Mouse (Mus musculus) heart, postnatal 0 days (tissue): Measurements from ENCODE around the gene Zfp984. TPM values are rescaled to one million over a fixed set of nuclear protein-coding genes. Genes with fewer than 3 reads are reported as not detected.
A peak's percentile ranks its signal among the peaks of the same experiment; 100 is the strongest.
"Not testable (repeated sequence)": the region's sequence is repeated elsewhere in the genome, so short reads cannot be mapped to it uniquely, and the experiment has no call there.

ENCODE experiments used
- ATAC-seq: fragments of 200-750 bp; cut with Nextera tagmentation; 2 replicates; pipeline ENCODE4 v1.8.0; 2017; ENCODE audit warnings: low read depth, moderate number of reproducible peaks, moderate library complexity; ENCODE audit not compliant: insufficient read depth
- DNase-seq: peaks from one replicate; pipeline ENCODE4 v3.0.0-alpha.2; 2016; ENCODE audit warnings: low spot score
- H3K27ac ChIP-seq: fragments of 300-500 bp; sonication (generic); 2 replicates; pipeline ENCODE4 v1.5.1; 2014; ENCODE audit warnings: low read depth, mild to moderate bottlenecking
- H3K27me3 ChIP-seq: fragments of 300-500 bp; sonication (generic); 2 replicates; pipeline ENCODE4 v1.6.1; 2014; ENCODE audit warnings: low read length, mixed read lengths; ENCODE audit not compliant: control insufficient read depth, insufficient read depth
- H3K36me3 ChIP-seq: fragments of 300-500 bp; sonication (generic); replicated peaks from 2 replicates; pipeline ENCODE4 v1.6.1; 2014; ENCODE audit warnings: low read length, mixed read lengths; ENCODE audit not compliant: control insufficient read depth, insufficient read depth
- H3K4me1 ChIP-seq: fragments of 300-500 bp; sonication (generic); 2 replicates; pipeline ENCODE4 v1.6.1; 2014; ENCODE audit warnings: antibody characterized with exemption; ENCODE audit not compliant: control insufficient read depth, insufficient read depth
- H3K4me2 ChIP-seq: fragments of 300-500 bp; sonication (generic); 2 replicates; pipeline ENCODE4 v1.6.1; 2014; ENCODE audit warnings: low read depth, mild to moderate bottlenecking, low read length, moderate library complexity
- H3K4me3 ChIP-seq: fragments of 300-500 bp; sonication (generic); 2 replicates; pipeline ENCODE4 v1.5.1; 2014; ENCODE audit warnings: low read depth, low read length
- H3K9ac ChIP-seq: fragments of 300-500 bp; sonication (generic); replicated peaks from 2 replicates; pipeline ENCODE4 v1.6.1; 2014; ENCODE audit warnings: low read depth, low read length, mixed read lengths
- H3K9me3 ChIP-seq: fragments of 300-500 bp; sonication (generic); replicated peaks from 2 replicates; pipeline ENCODE4 v1.6.1; 2016; ENCODE audit warnings: low read length; ENCODE audit not compliant: control insufficient read depth
- CTCF ChIP-seq: IDR thresholded peaks from 2 replicates; pipeline ENCODE4 v1.5.1; 2016; ENCODE audit warnings: antibody characterized with exemption, control low read depth, low read depth
- EP300 ChIP-seq: IDR thresholded peaks from 2 replicates; pipeline ENCODE4 v1.6.1; 2016; ENCODE audit warnings: antibody characterized with exemption, low read depth
- WGBS: fragments of 180-500 bp; shearing (Covaris S2); extraction: QIAGEN DNeasy Blood & Tissue Kit; methylation state at CpG from one replicate; pipeline ENCODE4 v1.1.7; 2014; 5-methylcytosine and 5-hydroxymethylcytosine counted together
- polyA plus RNA-seq: library from polyadenylated mRNA; unstranded; fragments of >200 nt; fragmentation: Nextera tagmentation; extraction: Ambion mirVana; gene quantifications from 2 replicates; pipeline ENCODE4 v1.2.1, GENCODE M21; 2015
- total RNA-seq: library from RNA; depleted of rRNA; stranded (reverse); fragments of >200 nt; gene quantifications from 2 replicates; pipeline ENCODE4 v1.2.3, GENCODE M21; 2014; ENCODE audit warnings: low replicate concordance; rRNA removed

Gene Zfp984
- total RNA-seq (2.2 and 8.4 TPM in 2 replicates), polyA plus RNA-seq (7.2 and 8.2 TPM in 2 replicates)

GRCm38 (mm10) chr4:147809292-147809965 is at the start of gene Zfp984:
Zfp984 (minus strand) TSS chr4:147809788.
- not testable (repeated sequence) for H3K4me1 ChIP-seq, H3K9me3 ChIP-seq, H3K27me3 ChIP-seq, H3K36me3 ChIP-seq
- H3K27ac ChIP-seq: peak within 1 kb of the TSS; percentile 79
- DNase-seq: peak; percentile 59
- WGBS: 5% methylated on average over 15 of the region's 15 CpGs
- peak within 1 kb of the TSS; percentile 59 for H3K4me3 ChIP-seq
- H3K9ac ChIP-seq: peak within 1 kb of the TSS; percentile 56
- ATAC-seq: peak; percentile 66; the same call in 1 of the 2 replicates
- peak within 1 kb of the TSS; percentile 68 for H3K4me2 ChIP-seq

DNA sequence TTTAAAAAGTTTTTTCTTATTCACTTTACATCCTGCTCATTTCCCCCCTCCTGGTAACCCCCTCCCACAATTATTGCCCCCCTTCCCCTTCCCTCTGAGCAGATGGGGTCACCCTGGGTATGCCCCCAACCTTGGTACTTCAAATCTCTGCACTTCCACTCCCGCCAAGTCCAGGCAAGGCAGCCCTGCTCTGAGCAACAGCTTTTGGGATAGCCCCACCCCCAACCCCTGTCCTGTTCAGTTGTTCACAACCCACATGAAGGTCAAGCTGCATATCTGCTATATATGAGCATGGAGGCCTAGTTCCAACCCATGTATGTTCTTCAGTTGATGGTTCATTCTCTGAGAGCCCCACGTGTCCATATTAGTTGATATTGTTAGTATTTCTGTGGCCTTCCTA is 41.2 kb upstream of the Zfp984 start:
- Histone ChIP-seq H3K4me3 (no peak overlapping the region), H3K36me3 (peaks cover 4% of the 10 kb centered on the region; the same call in 1 of the 2 replicates), H3K9ac (no peak overlapping the region), H3K27ac (no peak overlapping the region), H3K4me1 (peaks cover 14% of the 10 kb centered on the region), H3K9me3 (no peaks in the 10 kb centered on the region), H3K27me3 (no peaks in the 10 kb centered on the region), H3K4me2 (no peak overlapping the region)
- no peak for ATAC-seq
- no peak for DNase-seq
- WGBS: 65% methylated on average over 2 of the region's 2 CpGs
- TF ChIP-seq CTCF (no peak), EP300 (no peak)

DNA sequence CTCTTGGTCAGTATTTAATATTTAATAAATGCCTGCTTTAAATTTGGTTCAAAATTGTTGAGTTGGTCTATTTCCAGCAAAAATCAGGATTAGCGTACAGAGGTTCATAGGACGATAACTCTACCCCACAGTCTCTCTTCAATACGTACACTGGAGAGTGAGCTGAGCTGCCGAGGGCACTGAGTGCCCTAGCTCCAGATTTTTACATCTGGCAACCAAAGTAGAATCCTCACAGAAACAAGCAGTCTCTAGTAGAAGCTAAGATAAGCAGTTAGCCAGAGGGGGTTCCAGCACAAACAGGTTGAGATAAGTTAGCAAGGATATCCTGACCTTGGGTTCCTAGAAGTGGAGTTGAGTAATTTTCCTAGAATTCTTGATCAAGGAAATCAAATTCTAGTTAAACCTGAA is 39.0 kb upstream of the Zfp984 start:
- DNase-seq (peak; percentile 36), ATAC-seq (peak; percentile 62)
- TF ChIP-seq CTCF: no peak
- TF ChIP-seq EP300: no peak
- Histone ChIP-seq H3K4me2 (peak overlapping the region; percentile 84), H3K9ac (peak overlapping the region; percentile 62), H3K4me1 (peaks cover 14% of the 10 kb centered on the region), H3K36me3 (peaks cover 12% of the 10 kb centered on the region), H3K27ac (peak overlapping the region; percentile 78), H3K27me3 (no peaks in the 10 kb centered on the region), H3K9me3 (no peaks in the 10 kb centered on the region), H3K4me3 (peak overlapping the region; percentile 68)
- WGBS: 8% methylated on average over 4 of the region's 4 CpGs

GRCm38 (mm10) chr4:147847614-147848583 is 38.3 kb upstream of the Zfp984 start, which contains the start of gene Zfp933:
Zfp933 (minus strand) TSS chr4:147848366.
- peaks cover 14% of the 10 kb centered on the region for H3K4me1 ChIP-seq
- DNase-seq: peak; percentile 97
- H3K4me3 ChIP-seq: peak within 1 kb of the TSS; percentile 68
- TF ChIP-seq CTCF: no peak
- no peak for TF ChIP-seq EP300
- H3K27me3 ChIP-seq: no peaks in the 10 kb centered on the region
- peak within 1 kb of the TSS; percentile 62 for H3K9ac ChIP-seq
- peak within 1 kb of the TSS; percentile 78 for H3K27ac ChIP-seq
- H3K4me2 ChIP-seq: peak within 1 kb of the TSS; percentile 84
- H3K9me3 ChIP-seq: no peaks in the 10 kb centered on the region
- ATAC-seq: peak; percentile 92
- 2% methylated on average over 23 of the region's 23 CpGs for WGBS
- peaks cover 16% of the 10 kb centered on the region for H3K36me3 ChIP-seq

DNA sequence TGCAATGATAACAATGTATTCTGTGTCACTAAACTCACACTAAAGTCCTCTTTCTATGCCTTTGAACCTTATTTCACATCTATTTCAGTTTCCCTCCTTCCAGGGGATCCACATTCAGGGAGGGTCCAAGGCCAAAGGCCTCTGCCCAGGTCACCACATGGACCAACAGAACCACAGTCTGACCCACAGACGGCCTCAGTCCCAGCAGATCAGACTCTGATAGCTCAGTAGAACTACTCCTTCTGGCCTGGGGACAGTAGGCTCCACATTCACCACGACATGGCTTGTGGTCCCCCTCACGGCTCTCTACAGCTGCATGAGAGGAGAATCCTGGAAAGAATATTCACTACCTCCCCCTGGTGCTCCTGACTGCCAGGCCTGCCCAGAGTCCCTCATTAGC is 33.3 kb upstream of the Zfp984 start:
- Histone ChIP-seq H3K4me2 (no peak overlapping the region), H3K4me3 (no peak overlapping the region), H3K9ac (no peak overlapping the region), H3K9me3 (peaks cover 7% of the 10 kb centered on the region; the same call in 1 of the 2 replicates), H3K27me3 (no peaks in the 10 kb centered on the region), H3K36me3 (peaks cover 29% of the 10 kb centered on the region), H3K27ac (no peak overlapping the region), H3K4me1 (peaks cover 6% of the 10 kb centered on the region)
- DNase-seq (no peak), ATAC-seq (no peak)
- TF ChIP-seq EP300: no peak
- no peak for TF ChIP-seq CTCF
- WGBS: 91% methylated on average over 3 of the region's 3 CpGs

GRCm38 (mm10) chr4:147839282-147839681 is 29.7 kb upstream of the Zfp984 start:
- not testable (repeated sequence) for H3K9ac ChIP-seq, H3K9me3 ChIP-seq, ATAC-seq, H3K4me2 ChIP-seq, H3K4me3 ChIP-seq, H3K27ac ChIP-seq, H3K27me3 ChIP-seq, H3K4me1 ChIP-seq, DNase-seq
- WGBS: 97% methylated on average over 7 of the region's 26 CpGs
- H3K36me3 ChIP-seq: peaks cover 19% of the 10 kb centered on the region
